ENCODE assay signal across 10 mouse cellular contexts in the genomic region with DNA sequence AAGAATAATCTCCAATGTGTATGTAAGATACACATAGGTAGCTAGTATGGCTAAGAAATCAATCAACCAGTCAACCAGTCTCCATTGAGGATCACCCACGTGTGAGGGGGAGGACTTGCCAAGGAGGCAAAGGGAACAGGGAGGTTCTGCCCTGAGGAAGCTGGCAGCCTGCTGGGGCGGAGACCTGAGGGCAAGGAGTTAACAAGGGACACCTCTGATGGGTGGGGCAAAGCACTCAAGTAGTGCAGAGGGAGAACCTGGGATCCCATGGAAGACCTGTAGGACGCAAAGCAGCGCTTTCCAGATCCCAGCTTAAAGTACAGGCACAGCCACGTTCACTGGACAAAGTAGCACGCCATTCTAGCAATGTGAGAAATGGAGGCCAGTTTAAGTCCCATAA.
DNase-seq lines count a peak whose midpoint lies in the region; ATAC-seq and TF ChIP-seq lines count a peak whose summit lies in the region.
"Had no signal": no experiment of that assay in that cellular context is flagged by ENCODE, and none has a peak within 500 bp of the region (broad histone marks: within the 10 kb centered on the region; RNA-seq: fewer than 3 reads in every experiment).

No protein-coding gene starts in this region.

- WGBS in lung, embryonic 15.5 days: 47% methylated on average over 6 of the region's 6 CpGs
- 47% methylated on average over 6 of the region's 6 CpGs for WGBS in intestine, embryonic 14.5 days
- WGBS in liver, adult 2 months: 73% methylated on average over 6 of the region's 6 CpGs
- WGBS in stomach, embryonic 16.5 days: 51% methylated on average over 6 of the region's 6 CpGs

- no peak for TF ChIP-seq POLR2A in liver, adult 2 months (IDR thresholded peaks at IDR 0.05; ENCODE audit: extremely low read depth, insufficient read depth, low read length)

- H3K4me3 ChIP-seq in lung, embryonic 15.5 days: no peak overlapping the region
- no peak overlapping the region for H3K4me3 ChIP-seq in intestine, embryonic 14.5 days (ENCODE audit: low read depth, low read length)
- H3K4me3 ChIP-seq in liver, adult 2 months (ENCODE audit: insufficient read depth, low read depth, low read length): no peak overlapping the region
- no peak overlapping the region for H3K4me3 ChIP-seq in stomach, embryonic 16.5 days (replicated peaks; ENCODE audit: low read length)

- DNase-seq in lung, postnatal 14 days: no peak
- DNase-seq in intestine, embryonic 14.5 days (ENCODE audit: low spot score): no peak
- DNase-seq in liver, adult 2 months (ENCODE audit: extremely low read depth, low read depth, low spot score): no peak
- no peak for DNase-seq in left cerebral cortex, adult 11 months (ENCODE audit: low spot score)
- DNase-seq in urinary bladder, postnatal 14 days (ENCODE audit: low spot score): no peak
- no peak for DNase-seq in cerebellum, adult 8-10 months
- DNase-seq: midbrain, embryonic 14.5 days had no signal

- H3K79me2 ChIP-seq in liver, adult 2 months (ENCODE audit: control insufficient read depth, insufficient read depth, low read length): no peaks in the 10 kb centered on the region

- no peak overlapping the region for H3K9ac ChIP-seq in lung, embryonic 15.5 days
- H3K9ac ChIP-seq in intestine, embryonic 14.5 days (ENCODE audit: low read length): no peak overlapping the region
- H3K9ac ChIP-seq in liver, adult 2 months (ENCODE audit: low read depth, low read length): no peak overlapping the region
- H3K9ac ChIP-seq in stomach, embryonic 16.5 days (ENCODE audit: low read length): no peak overlapping the region
- H3K9ac ChIP-seq: hindbrain, embryonic 14.5 days had no signal

- H3K4me2 ChIP-seq in lung, embryonic 15.5 days: no peak overlapping the region
- H3K4me2 ChIP-seq in intestine, embryonic 14.5 days (ENCODE audit: low read length): peak overlapping the region; percentile 12; the same call in 1 of the 2 replicates
- peak overlapping the region; percentile 16 for H3K4me2 ChIP-seq in stomach, embryonic 16.5 days (ENCODE audit: low read depth, low read length)
- H3K4me2 ChIP-seq: hindbrain, embryonic 14.5 days had no signal

- H3K27ac ChIP-seq in lung, embryonic 15.5 days: peak overlapping the region; percentile 79
- H3K27ac ChIP-seq in intestine, embryonic 14.5 days (ENCODE audit: low read depth): peak overlapping the region; percentile 69
- H3K27ac ChIP-seq in liver, adult 2 months (replicated peaks; ENCODE audit: insufficient read depth, low read depth, low read length): peak overlapping the region; percentile 63
- peak overlapping the region; percentile 55 for H3K27ac ChIP-seq in stomach, embryonic 16.5 days (ENCODE audit: low read length)
- H3K27ac ChIP-seq: hindbrain, embryonic 14.5 days had no signal

- peaks cover 67% of the 10 kb centered on the region for H3K4me1 ChIP-seq in lung, embryonic 15.5 days
- peaks cover 22% of the 10 kb centered on the region for H3K4me1 ChIP-seq in intestine, embryonic 14.5 days (replicated peaks; ENCODE audit: control insufficient read depth, insufficient read depth, low read length)
- H3K4me1 ChIP-seq in liver, adult 2 months (ENCODE audit: control insufficient read depth, insufficient read depth, low read length): peaks cover 4% of the 10 kb centered on the region; the same call in 1 of the 2 replicates
- H3K4me1 ChIP-seq in stomach, embryonic 16.5 days (ENCODE audit: control insufficient read depth, insufficient read depth, low read length): peaks cover 6% of the 10 kb centered on the region

- H3K9me3 ChIP-seq in lung, embryonic 15.5 days: no peaks in the 10 kb centered on the region
- H3K9me3 ChIP-seq in intestine, embryonic 14.5 days (ENCODE audit: control insufficient read depth, low read length): no peaks in the 10 kb centered on the region
- no peaks in the 10 kb centered on the region for H3K9me3 ChIP-seq in stomach, embryonic 16.5 days (replicated peaks; ENCODE audit: control insufficient read depth, low read length)

- no peak for TF ChIP-seq CTCF in liver, adult 2 months (IDR thresholded peaks at IDR 0.05; ENCODE audit: low read depth, low read length)

- no peaks in the 10 kb centered on the region for H3K27me3 ChIP-seq in lung, embryonic 15.5 days
- no peaks in the 10 kb centered on the region for H3K27me3 ChIP-seq in intestine, embryonic 14.5 days (replicated peaks; ENCODE audit: control insufficient read depth, insufficient read depth, low read length)
- no peaks in the 10 kb centered on the region for H3K27me3 ChIP-seq in liver, adult 2 months (ENCODE audit: control insufficient read depth, insufficient read depth, low read length)
- no peaks in the 10 kb centered on the region for H3K27me3 ChIP-seq in stomach, embryonic 16.5 days (ENCODE audit: control insufficient read depth, insufficient read depth, low read length)

- ATAC-seq in lung, embryonic 15.5 days (ENCODE audit: borderline replicate concordance, extremely low read depth, low FRiP score, low TSS enrichment): no peak
- no peak for ATAC-seq in intestine, embryonic 14.5 days (replicated peaks; ENCODE audit: low FRiP score, low TSS enrichment, low read depth)
- ATAC-seq in stomach, embryonic 16.5 days (ENCODE audit: insufficient read depth, low FRiP score): peak; percentile 34

- no peaks in the 10 kb centered on the region for H3K36me3 ChIP-seq in lung, embryonic 15.5 days
- no peaks in the 10 kb centered on the region for H3K36me3 ChIP-seq in intestine, embryonic 14.5 days (ENCODE audit: control insufficient read depth, insufficient read depth, low read length)
- H3K36me3 ChIP-seq in liver, adult 2 months (ENCODE audit: control insufficient read depth, insufficient read depth, low read length): no peaks in the 10 kb centered on the region
- no peaks in the 10 kb centered on the region for H3K36me3 ChIP-seq in stomach, embryonic 16.5 days (ENCODE audit: control insufficient read depth, insufficient read depth, low read length)
